Mouse (Mus musculus): ENCODE results near the gene Kcnip3. TPM values are rescaled to one million over a fixed set of nuclear protein-coding genes. Genes with fewer than 3 reads are reported as not detected.

The Kcnip3 gene
- polyA plus RNA-seq, 1 experiment from 2014 or later: 3.9 TPM

DNA sequence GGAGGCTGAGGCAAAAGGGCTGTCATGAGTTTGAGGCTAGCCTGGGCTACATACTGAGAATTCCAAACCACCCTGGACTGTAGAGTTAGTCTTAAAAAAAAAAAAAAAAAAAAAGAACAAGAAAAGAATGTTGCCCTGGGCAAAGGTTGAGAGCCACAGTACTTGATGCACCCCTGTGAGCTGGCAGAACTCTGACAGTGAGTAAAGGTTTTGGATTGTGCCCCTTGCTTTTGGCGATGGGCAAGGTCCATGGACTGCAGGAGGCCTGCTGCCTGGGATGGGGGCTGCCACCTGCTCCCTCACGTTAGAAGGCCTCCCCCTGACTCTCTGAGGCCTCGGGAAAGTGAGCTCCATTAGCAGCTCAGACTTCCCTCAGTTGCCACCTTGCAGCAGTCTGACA is 105.2 kb downstream of the Kcnip3 start:
- no peaks in the 10 kb centered on the region for H3K4me1 ChIP-seq (replicated peaks)
- H3K36me3 ChIP-seq: no peaks in the 10 kb centered on the region
- no peaks in the 10 kb centered on the region for H3K9me3 ChIP-seq
- no peaks in the 10 kb centered on the region for H3K27me3 ChIP-seq
- ATAC-seq (ENCODE audit: low read depth): no peak
- no peak overlapping the region for H3K4me2 ChIP-seq
- 65% methylated on average over 3 of the region's 3 CpGs for WGBS
- H3K4me3 ChIP-seq: no peak overlapping the region
- no peak overlapping the region for H3K27ac ChIP-seq (replicated peaks)
- H3K9ac ChIP-seq: no peak overlapping the region

DNA sequence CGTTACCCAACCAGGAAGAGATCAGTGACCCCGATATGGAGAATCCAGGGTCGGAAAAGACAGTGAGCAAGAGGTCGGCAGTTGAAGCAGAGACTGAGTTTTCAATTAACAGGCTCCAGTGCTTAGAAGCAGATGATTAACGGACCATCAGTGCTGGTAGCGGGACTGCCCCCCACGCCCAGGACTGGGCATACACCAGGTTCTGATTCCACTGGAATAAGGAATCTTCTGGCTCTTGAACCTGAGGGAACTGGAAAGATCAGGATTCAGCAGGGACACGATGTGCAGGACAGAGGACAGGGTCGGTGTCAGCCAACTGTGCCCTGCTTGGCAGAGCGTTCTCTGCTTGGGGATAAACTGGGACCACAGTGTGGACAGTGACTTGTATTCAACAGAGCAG is 106.1 kb downstream of the Kcnip3 start:
- no peaks in the 10 kb centered on the region for H3K9me3 ChIP-seq
- H3K4me3 ChIP-seq: no peak overlapping the region
- 81% methylated on average over 10 of the region's 10 CpGs for WGBS
- no peak for ATAC-seq (ENCODE audit: low read depth)
- H3K27me3 ChIP-seq: no peaks in the 10 kb centered on the region
- no peak overlapping the region for H3K9ac ChIP-seq
- no peaks in the 10 kb centered on the region for H3K36me3 ChIP-seq
- H3K4me1 ChIP-seq (replicated peaks): no peaks in the 10 kb centered on the region
- H3K27ac ChIP-seq (replicated peaks): no peak overlapping the region
- no peak overlapping the region for H3K4me2 ChIP-seq

DNA sequence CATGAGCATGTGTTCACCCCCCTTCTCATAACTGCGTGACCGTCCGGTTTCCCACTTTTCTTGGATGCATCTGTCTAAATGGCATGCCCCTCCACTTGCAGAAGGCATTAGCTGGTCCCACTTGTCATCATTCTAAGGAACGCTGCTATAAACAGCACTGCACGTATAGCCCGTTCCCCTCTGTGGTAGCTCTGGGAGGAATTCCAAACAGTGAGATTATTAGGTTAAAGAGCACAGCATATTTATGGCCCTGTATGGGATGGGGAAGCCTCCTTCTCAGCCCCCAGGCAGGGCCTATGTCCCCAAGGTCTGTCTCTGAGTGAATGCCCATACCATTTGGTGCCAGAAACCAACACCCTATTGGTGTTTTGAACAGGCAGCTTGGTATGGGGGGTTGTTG is 110.8 kb downstream of the Kcnip3 start:
- Histone ChIP-seq H3K4me1 (replicated peaks) (no peaks in the 10 kb centered on the region), H3K27me3 (no peaks in the 10 kb centered on the region)
- WGBS: 86% methylated on average over 6 of the region's 6 CpGs

More for the DNA sequence above, 110.8 kb downstream of the Kcnip3 start:
- ATAC-seq (ENCODE audit: low read depth): no peak
- Histone ChIP-seq H3K4me3 (no peak overlapping the region), H3K9ac (no peak overlapping the region), H3K4me2 (no peak overlapping the region), H3K9me3 (no peaks in the 10 kb centered on the region), H3K27ac (replicated peaks) (no peak overlapping the region), H3K36me3 (no peaks in the 10 kb centered on the region)

Other genes with a start within 250 kb of the Kcnip3 start
- 7.5 and 9.1 TPM in 2 replicates for gene Dusp2, start 185.9 kb downstream of the Kcnip3 start, polyA plus RNA-seq (2015; fragmentation: Nextera tagmentation; extraction: Ambion mirVana)
- not detected in 2 replicates for gene Astl, start 183.5 kb downstream of the Kcnip3 start, polyA plus RNA-seq (2015; fragmentation: Nextera tagmentation; extraction: Ambion mirVana)
- gene Adra2b, start 158.9 kb downstream of the Kcnip3 start, polyA plus RNA-seq (2015; fragmentation: Nextera tagmentation; extraction: Ambion mirVana): 0.32 and 0.45 TPM in 2 replicates
- 0.29 and 0.31 TPM in 2 replicates for gene Gpat2, start 96.9 kb downstream of the Kcnip3 start, polyA plus RNA-seq (2015; fragmentation: Nextera tagmentation; extraction: Ambion mirVana)
- gene Fahd2a, start 77.5 kb downstream of the Kcnip3 start, polyA plus RNA-seq (2015; fragmentation: Nextera tagmentation; extraction: Ambion mirVana): 24.7 and 32.5 TPM in 2 replicates
- not detected in 2 replicates for gene Prom2, start 19.4 kb upstream of the Kcnip3 start, polyA plus RNA-seq (2015; fragmentation: Nextera tagmentation; extraction: Ambion mirVana)
- gene Zfp661, start 65.0 kb upstream of the Kcnip3 start, polyA plus RNA-seq (2015; fragmentation: Nextera tagmentation; extraction: Ambion mirVana): 8.3 and 9.5 TPM in 2 replicates
- 126 and 131 TPM in 2 replicates for gene Mrps5, start 65.1 kb upstream of the Kcnip3 start, polyA plus RNA-seq (2015; fragmentation: Nextera tagmentation; extraction: Ambion mirVana)
- 3.9 and 4.3 TPM in 2 replicates for gene Mal, start 134.6 kb upstream of the Kcnip3 start, polyA plus RNA-seq (2015; fragmentation: Nextera tagmentation; extraction: Ambion mirVana)
- 1.3 and 1.5 TPM in 2 replicates for gene Mall, start 207.8 kb upstream of the Kcnip3 start, polyA plus RNA-seq (2015; fragmentation: Nextera tagmentation; extraction: Ambion mirVana)

Measured in neural tube, embryonic 13.5 days (tissue).